Mouse (Mus musculus) liver, postnatal 0 days (tissue): ENCODE data around the gene Gm5617. TPM values are rescaled to one million over a fixed set of nuclear protein-coding genes. Genes with fewer than 3 reads are reported as not detected.
"Not testable (repeated sequence)": the region's sequence is repeated elsewhere in the genome, so short reads cannot be mapped to it uniquely, and the experiment has no call there.

Experiments used
- ATAC-seq: fragments of 200-750 bp; cut with Nextera tagmentation; 2 replicates; pipeline ENCODE4 v1.8.0; 2017; ENCODE audit warnings: mild to moderate bottlenecking, moderate library complexity
- DNase-seq: peaks from one replicate; pipeline ENCODE4 v3.0.0-alpha.2; 2016
- H3K27ac ChIP-seq: fragments of 300-500 bp; sonication (generic); 2 replicates; pipeline ENCODE4 v1.5.1; 2014; ENCODE audit warnings: antibody characterized with exemption, moderate library complexity, mild to moderate bottlenecking, low read depth
- H3K27me3 ChIP-seq: fragments of 300-500 bp; sonication (generic); 2 replicates; pipeline ENCODE4 v1.6.1; 2014; ENCODE audit warnings: low read length, control low read depth, mixed read lengths; ENCODE audit not compliant: insufficient read depth
- H3K36me3 ChIP-seq: fragments of 300-500 bp; sonication (generic); replicated peaks from 2 replicates; pipeline ENCODE4 v1.6.1; 2014; ENCODE audit warnings: mild to moderate bottlenecking, control low read depth, low read length, moderate library complexity, mixed read lengths; ENCODE audit not compliant: insufficient read depth
- H3K4me1 ChIP-seq: fragments of 300-500 bp; sonication (generic); 2 replicates; pipeline ENCODE4 v1.6.1; 2014; ENCODE audit warnings: antibody characterized with exemption, mild to moderate bottlenecking, control low read depth; ENCODE audit not compliant: insufficient read depth
- H3K4me2 ChIP-seq: fragments of 300-500 bp; sonication (generic); 2 replicates; pipeline ENCODE4 v1.6.1; 2014; ENCODE audit warnings: low read depth, mild to moderate bottlenecking, low read length, moderate library complexity, mixed read lengths
- H3K4me3 ChIP-seq: fragments of 300-500 bp; sonication (generic); 2 replicates; pipeline ENCODE4 v1.5.1; 2014; ENCODE audit warnings: low read depth, low read length
- H3K9ac ChIP-seq: fragments of 300-500 bp; sonication (generic); replicated peaks from 2 replicates; pipeline ENCODE4 v1.6.1; 2014; ENCODE audit warnings: mild to moderate bottlenecking, moderate library complexity
- H3K9me3 ChIP-seq: fragments of 300-500 bp; sonication (generic); 2 replicates; pipeline ENCODE4 v1.6.1; 2016; ENCODE audit warnings: mild to moderate bottlenecking, control low read depth, low read length, mixed read lengths
- CTCF ChIP-seq: sonication (generic); IDR thresholded peaks from 2 replicates; pipeline ENCODE4 v1.5.1; 2016; ENCODE audit warnings: antibody characterized with exemption, low read depth
- EP300 ChIP-seq: IDR thresholded peaks from 2 replicates; pipeline ENCODE4 v1.6.1; 2016; ENCODE audit warnings: antibody characterized with exemption, low read depth, mild to moderate bottlenecking
- WGBS: fragments of 180-500 bp; shearing (Covaris S2); extraction: QIAGEN DNeasy Blood & Tissue Kit; methylation state at CpG from one replicate; pipeline ENCODE4 v1.1.7; 2014; ENCODE audit not compliant: insufficient replicate concordance; 5-methylcytosine and 5-hydroxymethylcytosine counted together
- polyA plus RNA-seq: library from polyadenylated mRNA; unstranded; fragments of >200 nt; fragmentation: Nextera tagmentation; extraction: Ambion mirVana; gene quantifications from 2 replicates; pipeline ENCODE4 v1.2.1, GENCODE M21; 2015

Gene Gm5617
- polyA plus RNA-seq, 1 experiment from 2014 or later: 64.2 TPM

GRCm38 (mm10) chr9:48460720-48461119 is 34.5 kb upstream of the Gm5617 start:
- no peak for ATAC-seq
- TF ChIP-seq CTCF (no peak), EP300 (no peak)
- no peak overlapping the region for H3K9ac ChIP-seq

GRCm38 (mm10) chr9:48461545-48461944 is 33.7 kb upstream of the Gm5617 start:
- no peak overlapping the region for H3K4me2 ChIP-seq
- no peaks in the 10 kb centered on the region for H3K27me3 ChIP-seq
- H3K4me1 ChIP-seq: no peaks in the 10 kb centered on the region
- H3K9ac ChIP-seq: no peak overlapping the region
- no peak for TF ChIP-seq CTCF
- no peak for TF ChIP-seq EP300
- WGBS: 68% methylated on average over 3 of the region's 3 CpGs
- no peak overlapping the region for H3K4me3 ChIP-seq
- H3K27ac ChIP-seq: no peak overlapping the region
- H3K9me3 ChIP-seq: no peaks in the 10 kb centered on the region
- ATAC-seq (no peak), DNase-seq (no peak)
- H3K36me3 ChIP-seq: no peaks in the 10 kb centered on the region

More at GRCm38 (mm10) chr9:48460720-48461119, 34.5 kb upstream of the Gm5617 start:
- H3K4me2 ChIP-seq: no peak overlapping the region
- H3K27ac ChIP-seq: no peak overlapping the region
- 88% methylated on average over 8 of the region's 8 CpGs for WGBS
- no peaks in the 10 kb centered on the region for H3K27me3 ChIP-seq
- DNase-seq: no peak
- H3K9me3 ChIP-seq: no peaks in the 10 kb centered on the region
- no peaks in the 10 kb centered on the region for H3K4me1 ChIP-seq
- no peaks in the 10 kb centered on the region for H3K36me3 ChIP-seq
- H3K4me3 ChIP-seq: no peak overlapping the region

- H3K4me2 ChIP-seq: no peak overlapping the region
- DNase-seq: peak; percentile 34
- no peak for ATAC-seq
- no peaks in the 10 kb centered on the region for H3K4me1 ChIP-seq
- no peak overlapping the region for H3K27ac ChIP-seq
- WGBS: 90% methylated on average over 3 of the region's 3 CpGs
- H3K36me3 ChIP-seq: peaks cover 14% of the 10 kb centered on the region; the same call in 1 of the 2 replicates
- no peaks in the 10 kb centered on the region for H3K9me3 ChIP-seq
- H3K27me3 ChIP-seq: no peaks in the 10 kb centered on the region
- no peak overlapping the region for H3K9ac ChIP-seq
- TF ChIP-seq EP300: no peak
- peak; percentile 70 for TF ChIP-seq CTCF
- H3K4me3 ChIP-seq: no peak overlapping the region
Measured at GRCm38 (mm10) chr9:48465671-48466070, 29.6 kb upstream of the Gm5617 start.

GRCm38 (mm10) chr9:48466804-48467203 is 28.4 kb upstream of the Gm5617 start:
- no peak overlapping the region for H3K9ac ChIP-seq
- 47% methylated on average over 3 of the region's 3 CpGs for WGBS
- DNase-seq (peak; percentile 84), ATAC-seq (peak; percentile 23; the same call in 1 of the 2 replicates)
- no peak overlapping the region for H3K4me3 ChIP-seq
- H3K4me1 ChIP-seq: no peaks in the 10 kb centered on the region
- no peak overlapping the region for H3K4me2 ChIP-seq
- H3K27me3 ChIP-seq: no peaks in the 10 kb centered on the region
- no peak for TF ChIP-seq EP300
- TF ChIP-seq CTCF: peak; percentile 97
- peaks cover 15% of the 10 kb centered on the region; the same call in 1 of the 2 replicates for H3K36me3 ChIP-seq
- no peaks in the 10 kb centered on the region for H3K9me3 ChIP-seq
- H3K27ac ChIP-seq: no peak overlapping the region

- peaks cover 18% of the 10 kb centered on the region for H3K36me3 ChIP-seq
- H3K9me3 ChIP-seq, DNase-seq, H3K4me3 ChIP-seq, ATAC-seq, H3K9ac ChIP-seq, H3K27ac ChIP-seq, H3K27me3 ChIP-seq, H3K4me1 ChIP-seq, H3K4me2 ChIP-seq: not testable (repeated sequence)
- WGBS: 88% methylated on average over 5 of the region's 5 CpGs
Measured at GRCm38 (mm10) chr9:48467471-48467870, 27.8 kb upstream of the Gm5617 start.

- no peak for DNase-seq
- no peaks in the 10 kb centered on the region for H3K9me3 ChIP-seq
- H3K27ac ChIP-seq: no peak overlapping the region
- H3K4me2 ChIP-seq: no peak overlapping the region
- no peak for TF ChIP-seq EP300
- no peak for TF ChIP-seq CTCF
- ATAC-seq: no peak
- H3K27me3 ChIP-seq: no peaks in the 10 kb centered on the region
- no peaks in the 10 kb centered on the region for H3K4me1 ChIP-seq
- peaks cover 30% of the 10 kb centered on the region for H3K36me3 ChIP-seq
- H3K4me3 ChIP-seq: no peak overlapping the region
- H3K9ac ChIP-seq: no peak overlapping the region
- 85% methylated on average over 15 of the region's 15 CpGs for WGBS
Measured at GRCm38 (mm10) chr9:48472441-48473025, 22.7 kb upstream of the Gm5617 start.
